Mouse (Mus musculus): ENCODE measurements at regions not wholly inside any gene's neighbourhood (a gene's known extent, or its start where the extent isn't known, plus 50 kb on each side); places are given as distances from the start of the nearest gene placed in this dataset.

DNA sequence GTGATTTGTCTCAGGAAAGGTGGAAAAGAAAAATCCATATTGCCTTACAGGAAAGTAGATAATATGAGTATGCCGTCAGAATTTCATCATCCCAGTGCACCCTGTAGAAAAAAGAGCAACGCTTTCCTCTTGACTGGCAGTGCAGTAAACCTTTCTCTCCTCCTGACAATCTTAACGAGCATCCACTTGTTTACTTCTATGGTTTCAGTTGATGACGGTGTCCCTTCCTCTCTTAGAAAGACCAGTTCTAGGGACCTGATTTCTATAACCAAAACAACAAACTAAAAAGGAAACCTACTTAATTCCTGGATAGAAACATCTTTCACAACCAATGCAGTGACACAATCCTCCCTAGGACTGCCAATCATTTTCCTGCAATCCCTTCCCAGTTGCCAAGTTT is 714.3 kb upstream of the Cited2 start:
- no peak for DNase-seq

DNA sequence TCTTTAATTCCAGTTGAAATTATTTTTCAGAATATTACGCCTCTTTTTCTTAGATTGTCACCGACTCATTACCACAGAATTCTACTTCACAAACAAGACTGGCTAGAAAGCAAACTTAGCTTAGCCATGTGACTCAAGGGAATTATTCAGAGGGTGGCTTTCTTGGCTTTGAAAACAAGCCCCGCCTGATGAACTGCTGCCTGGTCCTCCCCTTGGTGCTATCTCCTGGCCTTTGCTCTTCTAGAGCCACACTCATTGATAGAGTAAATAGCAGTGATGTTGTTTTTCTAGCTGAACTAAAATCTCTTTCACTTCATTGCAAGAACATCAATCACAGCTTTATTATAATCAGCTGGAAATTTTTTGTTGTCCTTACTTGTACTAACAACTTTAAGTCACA is 713.0 kb upstream of the Cited2 start:
- DNase-seq, result no peak

DNA sequence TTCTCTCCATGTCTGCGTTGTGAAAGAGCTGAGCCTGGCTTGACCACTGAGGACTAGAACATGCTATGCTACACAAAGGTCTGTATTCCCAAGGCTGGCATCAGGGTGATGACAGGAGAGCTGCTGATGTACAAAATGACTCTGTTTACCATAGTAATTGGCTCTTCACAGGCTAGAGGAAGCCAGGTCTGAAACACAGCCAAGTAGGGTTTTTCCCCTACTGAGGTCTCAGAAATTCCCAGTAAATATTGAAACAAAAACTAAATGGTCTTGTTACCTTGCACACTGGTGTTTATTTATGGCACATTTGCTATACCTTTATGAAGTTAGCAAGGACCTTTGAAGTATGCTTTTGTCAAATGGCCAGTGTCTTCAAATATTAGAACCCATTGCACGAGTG is 711.1 kb upstream of the Cited2 start:
- DNase-seq, result no peak

DNA sequence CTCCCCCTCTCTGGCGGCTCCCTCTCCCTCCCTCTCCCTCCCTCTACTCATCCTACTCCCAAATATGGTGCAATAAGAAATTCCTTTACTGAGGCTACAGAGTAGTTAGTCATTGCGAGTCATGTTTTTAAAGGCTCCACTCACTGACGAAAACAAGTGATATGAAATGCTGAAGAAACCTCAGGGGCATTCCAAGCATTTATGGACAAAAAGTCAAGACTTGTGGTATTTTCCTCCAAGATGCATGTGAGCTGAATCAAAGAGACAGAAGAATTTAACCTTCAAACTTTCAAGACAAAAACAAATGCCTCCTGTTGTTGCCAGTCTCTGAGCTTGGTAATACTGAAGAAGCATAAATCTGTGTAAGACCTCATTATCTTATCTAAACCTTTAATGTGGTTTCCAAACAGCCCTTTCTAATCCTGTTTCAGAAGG is 710.5 kb upstream of the Cited2 start:
- DNase-seq, result no peak

DNA sequence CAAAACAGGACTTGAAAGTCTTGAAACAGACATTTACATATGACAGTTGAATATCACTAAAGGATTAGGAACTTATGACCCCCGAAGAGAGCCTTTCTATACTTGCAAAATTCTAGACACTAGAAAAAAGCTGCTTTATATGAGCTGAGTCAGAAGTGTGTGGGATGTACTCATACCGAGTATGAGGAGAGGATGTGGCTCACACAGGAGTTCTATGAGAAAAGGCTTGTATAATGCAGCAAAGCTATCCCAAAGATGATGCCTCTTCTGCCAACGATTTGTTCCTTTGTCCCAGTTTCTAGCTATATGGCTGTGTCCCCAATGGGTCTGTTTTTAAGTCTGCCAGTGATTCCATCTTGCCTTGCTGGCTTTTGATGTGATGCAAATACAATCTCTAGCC is 708.2 kb upstream of the Cited2 start:
- DNase-seq, result no peak

DNA sequence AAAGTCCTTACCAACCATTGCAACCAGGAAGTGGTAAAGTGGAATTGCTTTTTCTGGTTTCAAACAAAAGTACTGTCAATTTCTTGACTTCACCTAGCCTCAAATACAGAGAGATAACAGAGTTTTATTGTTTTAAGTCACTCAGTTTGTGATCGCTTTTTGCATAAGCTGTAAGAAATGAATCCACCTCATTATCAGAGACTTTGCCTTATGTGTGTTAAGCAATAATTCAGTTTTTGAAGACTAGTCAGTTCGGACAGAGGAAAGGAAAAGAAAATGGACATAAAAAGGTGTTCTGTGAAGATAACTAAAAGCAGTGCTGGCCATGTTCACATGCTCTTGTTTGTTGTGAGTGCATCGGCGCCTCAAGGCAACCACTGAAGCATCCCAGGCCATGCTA is 706.2 kb upstream of the Cited2 start:
- no peak for DNase-seq

DNA sequence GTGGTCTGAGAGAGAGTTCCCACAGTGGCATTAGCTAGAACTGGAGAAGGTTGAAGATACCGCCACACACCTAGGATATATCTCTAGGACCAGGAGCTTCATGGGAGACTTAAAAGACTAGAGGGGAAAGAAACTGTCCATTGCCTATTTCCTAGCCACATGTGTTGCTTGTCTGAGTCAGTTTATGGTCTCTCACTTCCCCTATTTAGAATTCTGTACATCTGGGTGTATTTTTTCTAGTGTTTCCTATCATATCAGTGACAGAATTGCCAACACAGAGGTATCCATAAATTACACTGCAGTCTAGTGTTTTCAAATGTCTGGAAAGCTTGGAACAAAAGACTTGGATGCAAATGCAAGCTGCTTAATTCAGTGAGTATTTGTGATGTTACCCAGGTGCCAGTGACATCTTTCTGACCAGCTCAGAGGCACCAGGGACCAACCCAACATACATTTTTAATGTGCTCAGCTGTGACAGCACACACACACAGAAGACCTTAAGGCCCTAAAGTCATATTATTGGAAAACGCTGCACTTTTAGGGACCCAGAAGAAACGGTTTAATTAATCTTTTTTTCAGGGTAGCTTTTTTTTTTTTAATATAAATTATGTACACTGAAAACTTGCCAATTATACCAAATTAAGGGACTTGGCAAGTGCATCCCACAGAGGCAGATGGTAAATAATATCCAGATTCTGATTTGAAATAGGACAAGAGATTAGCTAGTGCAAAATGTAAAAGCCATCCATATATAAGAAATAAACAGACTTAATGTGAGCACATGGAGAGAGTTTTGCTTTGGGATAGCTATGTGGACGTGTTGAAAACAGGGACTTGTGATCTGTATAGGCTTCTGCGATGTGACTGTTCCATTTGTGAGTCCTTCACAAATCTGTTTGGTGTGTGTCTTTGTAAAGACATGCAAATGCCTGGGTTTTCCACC is 700.5 kb upstream of the Cited2 start:
- no peak for DNase-seq

DNA sequence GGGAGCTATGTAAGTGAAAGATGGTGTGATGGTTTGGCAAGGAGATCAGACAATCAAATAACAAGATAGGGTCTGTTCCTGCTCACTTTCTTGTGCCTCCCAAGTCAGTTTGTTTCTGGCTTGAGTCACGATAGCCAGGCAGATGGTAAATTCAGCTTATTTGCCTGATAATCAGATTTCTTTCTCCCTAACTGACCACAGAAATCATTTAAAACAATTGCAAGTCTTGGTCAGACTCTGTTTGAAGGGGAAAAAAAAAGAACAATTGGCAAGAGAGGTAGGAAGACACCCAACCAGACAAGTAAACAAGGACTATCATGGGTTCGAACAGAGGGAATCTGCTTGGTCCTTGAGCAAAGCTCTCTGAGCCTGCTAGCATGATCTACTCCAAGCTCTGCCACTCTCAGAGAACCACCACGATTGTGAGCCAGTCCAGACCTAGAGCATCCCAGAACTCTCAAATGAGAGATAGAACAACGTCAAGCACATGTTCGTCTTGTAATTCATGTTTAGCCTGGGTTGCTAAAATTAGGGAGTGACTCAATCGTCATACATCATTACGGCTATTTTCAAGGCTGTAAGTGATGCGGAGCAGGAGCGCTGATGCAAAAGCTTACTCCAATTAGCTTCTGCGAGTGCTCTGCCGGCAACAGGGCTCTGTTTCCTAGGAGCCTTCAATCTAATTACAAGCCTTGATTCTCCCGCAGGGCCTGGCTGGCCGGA is 699.3 kb upstream of the Cited2 start:
- DNase-seq, result peak; percentile 6

DNA sequence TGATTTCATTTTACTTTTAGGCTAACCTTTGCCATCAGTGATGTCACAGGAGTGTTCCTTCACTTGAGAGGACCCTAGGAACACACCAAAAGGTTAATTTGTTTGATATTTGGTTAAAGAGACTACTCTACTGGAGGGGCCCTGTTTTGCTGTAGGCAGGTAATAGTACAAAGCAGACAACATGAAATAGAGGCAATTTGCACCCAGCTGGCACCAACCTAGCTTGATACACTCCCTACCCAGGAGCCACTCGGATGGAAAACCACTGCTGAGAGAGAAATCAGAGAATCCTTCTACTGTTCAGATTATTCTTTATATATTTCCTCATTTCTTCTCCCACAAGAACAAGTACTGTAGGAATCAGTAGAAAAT is 698.7 kb upstream of the Cited2 start:
- DNase-seq, result no peak

DNA sequence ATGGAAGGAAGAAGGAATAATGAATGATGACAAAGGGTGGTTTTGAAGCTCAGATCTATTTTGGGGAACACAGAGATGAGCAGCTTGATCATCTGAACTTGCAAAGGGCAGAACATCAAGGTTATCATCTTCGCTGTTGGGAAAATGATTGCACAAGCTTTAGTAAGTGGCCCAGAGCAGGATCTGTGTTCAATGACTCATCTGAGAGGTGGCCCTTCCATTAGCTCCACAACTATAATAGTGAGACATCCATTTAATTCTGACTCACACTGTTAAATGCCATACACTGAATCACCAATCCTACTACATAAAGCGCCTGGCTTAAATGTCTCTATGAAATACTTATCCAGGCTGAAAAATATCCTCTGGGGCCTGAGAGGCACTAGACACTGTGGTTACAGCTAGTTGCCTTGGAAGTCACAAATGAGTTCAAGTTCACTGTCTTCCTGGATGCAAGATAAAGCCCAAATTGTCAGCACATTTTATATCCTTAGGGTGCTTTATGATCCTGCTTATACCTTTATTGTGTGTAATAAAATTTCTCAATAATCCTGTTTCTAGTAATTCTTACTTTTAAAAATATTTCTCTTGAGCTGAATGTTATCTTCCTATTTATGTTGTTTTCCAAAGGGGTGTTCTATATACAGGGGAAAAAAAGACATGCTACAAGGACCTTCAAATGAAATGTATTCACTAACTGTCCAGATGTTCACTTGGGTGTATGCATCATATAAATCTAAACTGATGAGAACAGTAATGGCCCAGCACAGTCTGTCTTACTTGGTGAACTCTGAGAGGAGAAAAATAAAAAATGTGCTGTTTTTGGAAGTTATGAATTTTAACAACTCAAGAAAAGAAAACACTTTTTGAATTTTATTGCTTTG is 687.9 kb upstream of the Cited2 start:
- DNase-seq, result no peak

DNA sequence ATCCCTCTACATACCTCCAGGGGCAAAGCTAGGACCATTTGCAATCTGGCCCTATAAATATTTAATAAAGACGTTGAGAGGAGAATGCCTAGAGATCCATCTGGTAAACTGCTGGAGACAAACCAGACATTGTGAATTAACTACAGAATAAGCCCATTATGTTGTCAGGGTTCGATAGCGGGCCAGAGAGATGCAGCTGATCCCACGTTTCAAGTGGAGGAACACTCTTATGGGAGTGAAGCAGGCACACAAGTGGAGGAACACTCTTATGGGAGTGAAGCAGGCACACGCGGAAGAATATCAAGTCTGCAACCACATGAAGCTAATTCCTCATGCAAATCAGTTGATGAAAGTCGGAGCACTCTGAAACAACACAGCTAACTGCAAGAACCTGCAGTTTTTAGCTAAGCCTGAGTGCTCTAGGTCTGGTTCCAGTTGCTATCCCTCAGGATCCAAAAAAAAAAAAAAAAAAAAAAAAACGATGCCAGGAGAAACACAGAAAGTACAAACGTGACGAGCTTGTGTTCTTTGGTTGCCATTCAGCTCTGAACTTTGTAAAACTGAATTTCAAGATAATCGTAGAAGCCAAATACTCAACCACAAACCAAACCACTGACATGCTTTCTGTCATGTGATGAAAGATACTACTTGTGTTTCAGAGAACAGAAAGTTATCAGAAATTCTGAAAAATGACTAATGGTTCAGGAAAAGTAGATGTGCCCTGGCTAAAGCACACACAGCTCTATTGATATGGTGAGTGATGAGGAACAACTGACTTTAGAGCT is 684.6 kb upstream of the Cited2 start:
- no peak for DNase-seq

DNA sequence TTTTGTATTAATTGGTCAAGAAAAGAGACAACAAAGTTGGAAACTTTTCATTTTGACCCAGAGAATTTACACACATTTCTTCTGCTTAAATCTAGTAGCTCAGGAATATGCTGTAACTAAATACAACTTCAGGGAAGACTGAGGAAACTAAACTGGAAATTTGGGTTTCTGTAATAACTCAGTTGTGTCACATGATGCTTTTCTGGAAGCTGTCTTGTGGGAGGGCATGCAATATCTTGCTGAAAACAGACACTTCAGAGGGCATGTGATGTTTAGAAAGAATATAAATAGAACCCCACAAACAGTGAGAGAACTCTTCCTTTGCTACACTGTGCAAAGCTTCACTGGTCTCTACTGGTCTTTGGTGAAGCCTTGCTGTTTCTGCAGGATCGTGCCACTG is 680.9 kb upstream of the Cited2 start:
- no peak for DNase-seq

DNA sequence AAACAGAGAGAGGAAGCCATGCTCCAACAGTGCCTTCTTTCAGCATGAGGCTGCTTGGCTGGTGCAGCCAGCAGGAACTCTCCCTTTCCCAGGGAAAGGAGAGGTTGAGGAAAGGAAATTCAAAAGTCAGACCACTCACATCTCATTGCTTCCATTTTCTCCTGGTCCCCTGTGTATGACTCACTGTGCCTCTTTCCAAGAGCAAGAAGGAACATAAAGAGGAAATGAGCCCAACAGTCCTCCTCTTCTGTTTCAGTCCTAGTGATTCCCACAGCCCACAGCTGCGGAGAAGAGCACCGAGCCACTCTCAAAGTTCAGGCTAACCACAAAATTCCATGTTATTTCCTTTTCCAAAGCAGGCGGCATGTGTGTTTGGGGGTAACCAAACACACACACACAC is 680.0 kb upstream of the Cited2 start:
- DNase-seq, result no peak

DNA sequence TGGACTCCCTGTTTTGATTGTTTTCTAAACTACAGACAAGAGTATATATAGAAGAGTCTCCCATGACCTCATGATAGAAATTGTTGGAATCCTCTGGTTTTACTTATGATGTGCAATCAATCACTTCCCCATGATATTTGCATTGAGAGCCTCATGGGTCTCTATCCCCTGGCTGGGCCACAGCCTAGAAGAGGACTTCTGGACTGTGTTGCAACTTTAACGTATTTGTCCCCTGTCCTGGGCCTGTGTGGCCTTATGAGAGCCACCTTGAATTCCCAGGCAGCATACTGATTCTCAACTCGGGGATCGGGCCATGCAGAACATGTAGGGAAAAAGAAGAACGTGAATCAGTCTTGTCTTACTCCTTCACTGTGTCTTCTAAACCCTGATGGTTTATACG is 676.3 kb upstream of the Cited2 start:
- DNase-seq, result no peak

DNA sequence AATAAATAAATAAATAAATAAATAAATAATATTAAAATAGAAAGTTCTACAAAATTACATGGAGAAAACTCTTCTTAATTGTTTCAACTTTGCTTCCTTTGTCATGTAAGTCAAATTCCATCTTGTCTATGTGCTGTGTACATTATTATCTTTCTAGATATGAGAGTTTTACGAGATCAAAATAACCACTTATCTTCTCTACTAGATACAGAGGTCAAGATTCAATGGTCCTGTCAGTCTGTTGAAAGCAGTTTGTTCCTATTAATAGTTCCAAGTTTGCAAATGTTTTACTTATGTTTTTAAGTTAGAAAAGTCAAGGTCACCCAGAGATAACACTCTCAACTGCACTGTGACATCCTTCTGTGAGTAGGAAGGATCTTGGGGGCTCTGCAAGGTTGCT is 650.1 kb upstream of the Cited2 start:
- no peak for DNase-seq

DNA sequence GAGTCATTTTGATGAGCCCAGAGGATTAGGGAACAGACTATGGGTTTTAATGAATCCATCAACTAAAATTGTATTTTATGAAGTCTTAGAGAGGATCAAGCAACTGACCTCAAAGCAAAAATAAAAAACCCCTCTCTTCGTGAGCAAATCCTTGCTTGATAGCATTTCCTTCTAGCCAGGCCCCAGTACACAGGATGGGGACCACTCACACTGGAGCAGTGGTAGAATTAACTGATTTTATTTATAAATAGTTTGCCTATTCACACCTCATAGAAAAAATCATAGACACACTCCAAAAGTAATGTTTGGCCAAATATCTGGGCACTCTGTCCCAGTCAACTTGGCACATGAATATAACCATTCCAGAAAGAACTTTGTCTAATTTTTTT is 649.0 kb upstream of the Cited2 start:
- no peak for DNase-seq

DNA sequence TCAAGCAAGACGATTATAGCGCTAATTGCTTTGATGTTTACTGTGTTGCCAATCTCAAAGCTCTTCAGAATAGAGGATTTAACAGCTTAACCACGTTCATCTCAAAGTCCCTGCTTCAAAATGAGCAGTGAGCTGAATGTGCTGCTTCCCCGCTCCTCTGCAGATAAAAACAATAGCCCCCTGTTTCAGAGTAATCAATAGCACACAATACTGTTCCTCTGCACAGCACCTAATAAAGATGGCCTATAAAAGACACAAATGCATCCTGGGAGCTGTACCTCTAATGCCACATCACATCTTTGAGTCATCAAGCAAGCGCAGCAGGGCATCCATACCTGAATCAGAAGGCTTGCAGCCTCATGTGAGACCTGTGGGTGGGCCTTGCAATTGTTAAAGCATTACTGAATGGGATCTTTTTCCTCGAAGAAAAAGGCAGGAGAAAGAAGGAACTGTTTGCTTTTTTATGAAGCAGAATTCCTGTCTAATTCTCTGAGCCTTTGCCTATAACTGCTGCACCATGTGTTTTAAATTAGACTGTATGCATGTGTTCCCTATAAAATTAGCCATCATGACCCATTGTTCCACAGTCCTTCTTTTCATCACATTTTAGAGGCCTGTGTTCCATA is 648.5 kb upstream of the Cited2 start:
- DNase-seq, result no peak

DNA sequence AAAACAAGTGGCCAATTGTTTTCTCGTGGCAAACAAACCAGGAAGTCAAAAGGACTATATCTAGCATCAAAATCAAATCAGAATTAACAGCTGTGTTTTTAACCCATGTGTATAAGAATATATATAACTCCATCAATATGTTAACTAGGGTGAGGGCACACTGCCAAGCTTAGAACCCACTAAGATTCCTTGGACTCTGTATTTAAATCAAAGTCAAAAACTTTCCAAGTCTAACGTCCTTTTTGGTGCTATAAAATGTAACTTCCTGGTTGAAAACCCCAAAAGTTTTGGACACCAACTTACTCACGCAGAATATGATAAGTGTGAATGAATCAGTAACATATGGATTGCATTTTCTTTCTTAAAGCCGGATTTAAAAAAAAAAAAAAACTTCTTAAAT is 647.9 kb upstream of the Cited2 start:
- no peak for DNase-seq

DNA sequence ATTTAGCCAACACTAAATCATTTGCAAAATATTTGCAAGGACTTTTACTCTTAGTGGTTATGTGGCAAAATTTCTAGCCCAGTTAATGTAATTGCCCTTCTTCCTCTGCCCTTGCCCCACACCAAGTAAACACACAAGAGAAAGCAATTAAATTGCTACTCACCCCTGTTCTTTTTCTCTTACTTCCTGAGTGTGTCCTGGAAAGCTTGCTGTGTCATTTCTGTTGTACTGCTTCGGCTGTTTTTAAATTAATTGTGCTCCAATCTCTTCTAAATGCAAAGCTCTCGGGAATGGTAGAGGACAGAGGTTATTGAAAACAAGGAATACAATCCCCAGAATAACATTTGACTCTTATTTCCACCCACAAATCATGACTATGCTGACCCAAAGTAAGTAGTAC is 647.4 kb upstream of the Cited2 start:
- no peak for DNase-seq

DNA sequence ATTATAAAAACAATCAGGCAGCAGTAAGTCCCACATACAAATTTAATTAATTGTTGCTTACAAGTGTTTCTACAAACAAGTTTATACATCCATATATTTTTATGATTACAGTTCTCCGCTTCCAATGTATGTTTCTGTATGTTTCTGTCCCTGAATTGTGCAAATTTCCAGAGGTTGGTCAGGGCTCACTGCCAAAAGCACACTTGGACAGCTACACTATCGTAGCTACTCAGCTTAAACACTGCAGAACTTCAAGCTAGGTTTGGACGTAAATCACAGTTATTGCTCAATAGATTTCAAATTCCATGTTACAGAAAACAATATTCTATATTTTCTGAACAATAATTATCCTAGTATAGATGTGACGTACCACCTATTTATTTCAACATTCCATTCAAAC is 646.8 kb upstream of the Cited2 start:
- DNase-seq, result no peak

DNA sequence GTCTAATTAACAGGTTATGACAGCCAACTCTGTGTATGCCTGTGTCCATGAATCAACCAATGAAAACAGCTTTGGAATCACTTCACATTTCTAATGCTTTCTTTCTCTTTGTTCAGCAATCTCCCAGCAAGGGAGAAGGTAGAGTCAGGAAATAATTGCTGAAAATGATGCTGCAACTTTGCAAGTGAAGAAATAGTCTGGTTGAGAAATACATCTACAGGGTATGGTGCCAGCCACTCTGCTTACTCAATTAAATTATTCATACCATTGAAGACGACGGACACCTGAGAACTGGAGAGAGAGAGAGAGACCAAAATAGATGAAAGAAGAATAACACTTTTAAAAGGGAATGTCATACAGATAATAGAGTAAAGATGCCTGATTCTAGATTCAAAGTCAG is 645.4 kb upstream of the Cited2 start:
- no peak for DNase-seq

DNA sequence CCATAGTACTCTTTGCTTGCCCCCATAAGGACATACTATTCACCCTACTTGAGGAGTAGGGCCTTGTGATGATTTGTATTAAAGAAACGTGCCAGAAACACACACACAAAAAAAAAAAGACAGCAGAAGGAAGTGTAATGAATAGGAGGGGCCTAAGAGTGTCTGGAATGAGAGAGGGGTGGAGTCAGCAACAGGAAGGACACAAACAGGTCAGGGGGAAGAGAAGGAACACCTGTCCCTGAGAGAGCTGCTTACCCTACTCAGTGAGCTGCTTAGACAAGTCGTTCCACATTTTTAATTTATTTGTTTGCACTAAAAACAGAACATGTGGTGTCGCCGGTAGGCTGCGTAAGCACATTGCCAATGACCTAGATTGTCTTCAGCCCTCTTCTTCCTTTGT is 642.2 kb upstream of the Cited2 start:
- no peak for DNase-seq

Data from layer of hippocampus, adult 9-11 months (tissue).